Mouse (Mus musculus) heart, postnatal 0 days (tissue): ENCODE measurements at regions not wholly inside any gene's neighbourhood (a gene's known extent, or its start where the extent isn't known, plus 50 kb on each side); places are given as distances from the start of the nearest gene placed in this dataset.

ENCODE experiments used
- CTCF ChIP-seq: IDR thresholded peaks from 2 replicates; pipeline ENCODE4 v1.5.1; 2016; ENCODE audit warnings: antibody characterized with exemption, control low read depth, low read depth
- EP300 ChIP-seq: IDR thresholded peaks from 2 replicates; pipeline ENCODE4 v1.6.1; 2016; ENCODE audit warnings: antibody characterized with exemption, low read depth

DNA sequence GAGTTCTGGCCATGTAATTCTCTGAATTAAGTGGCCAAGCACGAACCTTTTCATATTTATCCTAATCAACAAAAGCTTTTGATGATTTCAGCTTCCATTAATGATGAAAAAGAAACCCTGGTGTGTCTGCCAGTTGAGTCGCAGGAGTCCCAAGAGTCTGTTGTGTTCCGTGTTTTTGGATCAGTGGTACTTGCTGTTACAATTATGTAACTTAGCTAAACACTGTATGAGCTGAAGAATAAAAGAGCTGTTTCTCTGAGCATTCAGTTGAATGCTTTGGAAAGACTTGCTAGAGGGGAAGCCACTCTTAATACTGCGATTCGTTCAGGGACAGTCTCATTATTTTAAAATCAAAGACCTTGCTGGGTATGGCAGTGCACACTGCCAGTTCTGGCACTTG, 70.1 kb downstream of the Rsl24d1 start:
- TF ChIP-seq EP300 (no peak), CTCF (no peak)
